Mouse (Mus musculus) MEL (cell line): ENCODE results near the gene Gpr108. TPM values are rescaled to one million over a fixed set of nuclear protein-coding genes. Genes with fewer than 3 reads are reported as not detected.

Experiments used
- DNase-seq: peaks from one replicate; pipeline ENCODE4 v3.0.0; 2011; ENCODE audit warnings: low read depth, low spot score
- H3K27ac ChIP-seq: 2 replicates; pipeline ENCODE4 v1.5.1; 2012; ENCODE audit warnings: low read depth, mild to moderate bottlenecking, control low read depth, low read length, moderate library complexity; ENCODE audit not compliant: control insufficient read depth
- H3K27me3 ChIP-seq, 2 experiments: fragments of 150-350 bp in 1 of 2; sonication (generic) in 1 of 2; 2 replicates each; pipeline ENCODE4 v1.6.1; 2012; ENCODE audit warnings: low read length in 2 of 2, mild to moderate bottlenecking in 2 of 2, improper control_type of control experiment in 1 of 2, moderate library complexity in 1 of 2; ENCODE audit not compliant: insufficient read depth in 2 of 2, control insufficient read depth in 1 of 2
- H3K36me3 ChIP-seq, 2 experiments: 2 replicates each; pipeline ENCODE4 v1.6.1; 2012 to 2014; ENCODE audit warnings: low read length in 2 of 2, improper control_type of control experiment in 1 of 2, inconsistent platforms in 1 of 2, mild to moderate bottlenecking in 1 of 2; ENCODE audit not compliant: insufficient read depth in 2 of 2, control insufficient read depth in 1 of 2
- H3K4me1 ChIP-seq, 2 experiments: fragments of 150-350 bp in 1 of 2; sonication (generic) in 1 of 2; 2 replicates each; pipeline ENCODE4 v1.6.1; 2012; ENCODE audit warnings: low read length in 2 of 2, improper control_type of control experiment in 1 of 2, mild to moderate bottlenecking in 1 of 2; ENCODE audit not compliant: insufficient read depth in 2 of 2, control insufficient read depth in 1 of 2
- H3K4me3 ChIP-seq, 2 experiments: fragments of 150-350 bp in 1 of 2; sonication (generic) in 1 of 2; 2 replicates each; pipeline ENCODE4 v1.5.1; 2012; ENCODE audit warnings: low read depth in 2 of 2, low read length in 2 of 2, mild to moderate bottlenecking in 2 of 2, moderate library complexity in 2 of 2, control low read depth in 1 of 2, improper control_type of control experiment in 1 of 2; ENCODE audit not compliant: control insufficient read depth in 1 of 2, insufficient read depth in 1 of 2
- H3K79me2 ChIP-seq: 2 replicates; pipeline ENCODE4 v1.6.1; 2012; ENCODE audit warnings: mild to moderate bottlenecking, low read length, moderate library complexity; ENCODE audit not compliant: control insufficient read depth, poor library complexity, insufficient read depth
- H3K9ac ChIP-seq: 2 replicates; pipeline ENCODE4 v1.6.1; 2012; ENCODE audit warnings: low read depth, mild to moderate bottlenecking, control low read depth, low read length, moderate library complexity; ENCODE audit not compliant: control insufficient read depth, poor library complexity, severe bottlenecking
- H3K9me3 ChIP-seq: fragments of 150-350 bp; sonication (generic); replicated peaks from 2 replicates; pipeline ENCODE4 v1.6.1; 2012; ENCODE audit warnings: mild to moderate bottlenecking, low read length, improper control_type of control experiment, moderate library complexity; ENCODE audit not compliant: insufficient read depth
- CHD2 ChIP-seq: IDR thresholded peaks from 2 replicates; pipeline ENCODE4 v1.6.1; 2011; ENCODE audit warnings: low read length, improper control_type of control experiment
- ELF1 ChIP-seq: IDR thresholded peaks from 2 replicates; pipeline ENCODE4 v1.6.1; 2014; ENCODE audit warnings: low read depth, mild to moderate bottlenecking, inconsistent platforms, low read length, improper control_type of control experiment, moderate library complexity
- EP300 ChIP-seq, 2 experiments: IDR thresholded peaks; 2 replicates each; pipeline ENCODE4 v1.6.1; 2011; ENCODE audit warnings: improper control_type of control experiment in 2 of 2, low read length in 2 of 2, low read depth in 1 of 2, mild to moderate bottlenecking in 1 of 2
- ETS1 ChIP-seq: IDR thresholded peaks from 2 replicates; pipeline ENCODE4 v1.6.1; 2012; ENCODE audit warnings: low read depth, mild to moderate bottlenecking, inconsistent platforms, low read length, improper control_type of control experiment, moderate library complexity
- GABPA ChIP-seq: IDR thresholded peaks from 2 replicates; pipeline ENCODE4 v1.6.1; 2012; ENCODE audit warnings: low read depth, mild to moderate bottlenecking, inconsistent platforms, low read length, improper control_type of control experiment, moderate library complexity
- JUND ChIP-seq: IDR thresholded peaks from 2 replicates; pipeline ENCODE4 v1.6.1; 2011; ENCODE audit warnings: low read depth, mild to moderate bottlenecking, improper control_type of control experiment, low read length
- MAFK ChIP-seq: IDR thresholded peaks from 2 replicates; pipeline ENCODE4 v1.6.1; 2011; ENCODE audit warnings: low read depth, mild to moderate bottlenecking, low read length, improper control_type of control experiment, borderline replicate concordance
- MAX ChIP-seq: IDR thresholded peaks from 2 replicates; pipeline ENCODE4 v1.6.1; 2011; ENCODE audit warnings: low read length, improper control_type of control experiment
- MAZ ChIP-seq: IDR thresholded peaks from 2 replicates; pipeline ENCODE4 v1.6.1; 2012; ENCODE audit warnings: low read depth, mild to moderate bottlenecking, inconsistent platforms, low read length, improper control_type of control experiment
- MEF2A ChIP-seq: IDR thresholded peaks from 2 replicates; pipeline ENCODE4 v1.6.1; 2014; ENCODE audit warnings: low read depth, mild to moderate bottlenecking, inconsistent platforms, low read length, improper control_type of control experiment; ENCODE audit not compliant: poor library complexity, insufficient replicate concordance, severe bottlenecking; ENCODE audit errors: extremely low read depth
- MXI1 ChIP-seq: IDR thresholded peaks from 2 replicates; pipeline ENCODE4 v1.6.1; 2011; ENCODE audit warnings: mild to moderate bottlenecking, low read depth, low read length, improper control_type of control experiment
- MYC ChIP-seq: IDR thresholded peaks from 2 replicates; pipeline ENCODE4 v1.6.1; 2011; ENCODE audit warnings: low read depth, mild to moderate bottlenecking, low read length, improper control_type of control experiment, moderate library complexity
- NELFE ChIP-seq: IDR thresholded peaks from 2 replicates; pipeline ENCODE4 v1.6.1; 2011; ENCODE audit warnings: low read depth, low read length, improper control_type of control experiment
- NRF1 ChIP-seq: IDR thresholded peaks from 2 replicates; pipeline ENCODE4 v1.6.1; 2014; ENCODE audit warnings: low read depth, mild to moderate bottlenecking, inconsistent platforms, low read length, improper control_type of control experiment, moderate library complexity; ENCODE audit not compliant: poor library complexity, insufficient read depth, severe bottlenecking
- RCOR1 ChIP-seq: IDR thresholded peaks from 2 replicates; pipeline ENCODE4 v1.6.1; 2012; ENCODE audit warnings: low read depth, mild to moderate bottlenecking, inconsistent platforms, low read length, improper control_type of control experiment
- SIN3A ChIP-seq: IDR thresholded peaks from 2 replicates; pipeline ENCODE4 v1.6.1; 2012; ENCODE audit warnings: low read length, improper control_type of control experiment, inconsistent platforms
- TAL1 ChIP-seq: IDR thresholded peaks from 2 replicates; pipeline ENCODE4 v1.6.1; 2012; ENCODE audit warnings: mild to moderate bottlenecking, inconsistent platforms, low read length, moderate library complexity, mixed read lengths
- TBP ChIP-seq: IDR thresholded peaks from 2 replicates; pipeline ENCODE4 v1.8.0; 2011; ENCODE audit warnings: low read depth, low read length, improper control_type of control experiment
- UBTF ChIP-seq: IDR thresholded peaks from 2 replicates; pipeline ENCODE4 v1.6.1; 2012; ENCODE audit warnings: low read depth, mild to moderate bottlenecking, inconsistent platforms, low read length, improper control_type of control experiment, moderate library complexity, borderline replicate concordance; ENCODE audit not compliant: insufficient read depth
- USF2 ChIP-seq, 2 experiments: IDR thresholded peaks; 2 replicates each; pipeline ENCODE4 v1.6.1; 2011 to 2012; ENCODE audit warnings: improper control_type of control experiment in 2 of 2, low read length in 2 of 2, borderline replicate concordance in 1 of 2, inconsistent platforms in 1 of 2, low read depth in 1 of 2, mild to moderate bottlenecking in 1 of 2; ENCODE audit not compliant: insufficient read depth in 1 of 2
- ZC3H11A ChIP-seq: IDR thresholded peaks from 2 replicates; pipeline ENCODE4 v1.6.1; 2012; ENCODE audit warnings: low read depth, mild to moderate bottlenecking, inconsistent platforms, low read length, improper control_type of control experiment
- ZKSCAN1 ChIP-seq: IDR thresholded peaks from 2 replicates; pipeline ENCODE4 v1.6.1; 2012; ENCODE audit warnings: low read depth, mild to moderate bottlenecking, inconsistent platforms, low read length, improper control_type of control experiment, moderate library complexity
- ZNF384 ChIP-seq: IDR thresholded peaks from 2 replicates; pipeline ENCODE4 v1.6.1; 2012; ENCODE audit warnings: low read depth, mild to moderate bottlenecking, inconsistent platforms, low read length, improper control_type of control experiment
- polyA plus RNA-seq, 2 experiments: library from polyadenylated mRNA; stranded (reverse) in 1 of 2; unstranded in 1 of 2; fragments of >175 nt in 1 of 2; fragments of >200 nt in 1 of 2; gene quantifications; 2 replicates each; pipeline versions ENCODE4 v1.2.1 to v1.2.4; 2012; ENCODE audit warnings: low replicate concordance in 2 of 2, low read depth in 1 of 2; ENCODE audit not compliant: insufficient read length in 2 of 2, insufficient read depth in 1 of 2, missing spikeins in 1 of 2
- total RNA-seq: library from RNA; depleted of rRNA; stranded (reverse); fragments of 300-350 nt; gene quantifications from 2 replicates; pipeline ENCODE4 v1.2.3, GENCODE M21; 2012

Gpr108 gene
- total and polyA plus RNA-seq, 3 experiments = 21.8 to 35.9 TPM; not detected in 1

DNA sequence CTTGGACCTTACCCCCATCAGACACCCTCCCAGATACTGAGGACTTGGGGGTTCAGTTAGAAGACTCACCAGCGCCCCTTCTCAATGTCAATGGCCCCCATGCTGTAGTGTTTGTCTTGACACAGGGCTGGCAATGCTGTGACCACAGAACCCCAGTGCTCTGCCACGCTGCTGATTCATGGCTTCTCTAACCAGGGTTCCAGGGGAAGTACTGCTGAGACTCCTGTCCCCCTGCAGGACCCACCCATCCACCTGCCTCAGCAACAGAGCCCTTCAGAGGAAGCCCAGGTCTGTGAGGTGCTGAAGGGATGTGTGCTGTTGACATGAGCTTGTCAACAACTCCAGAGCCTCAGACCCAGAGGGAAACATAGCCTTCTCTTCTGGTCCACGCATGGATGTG, 53.5 kb downstream of the Gpr108 start:
- no peak for TF ChIP-seq MXI1
- TF ChIP-seq, all 39 proteins: peak for 0
- Histone ChIP-seq H3K79me2 (no peaks in the 10 kb centered on the region), H3K27me3 (no peaks in the 10 kb centered on the region), H3K4me1 (peaks cover 0 to 13% of the 10 kb centered on the region in 2 experiments; a peak in 2 of 4 replicates), H3K36me3 (peaks cover 0 to 9% of the 10 kb centered on the region in 2 experiments; a peak in 2 of 4 replicates), H3K27ac (no peak overlapping the region), H3K4me3 (no peak overlapping the region), H3K9ac (no peak overlapping the region), H3K9me3 (no peaks in the 10 kb centered on the region)
- DNase-seq = no peak

DNA sequence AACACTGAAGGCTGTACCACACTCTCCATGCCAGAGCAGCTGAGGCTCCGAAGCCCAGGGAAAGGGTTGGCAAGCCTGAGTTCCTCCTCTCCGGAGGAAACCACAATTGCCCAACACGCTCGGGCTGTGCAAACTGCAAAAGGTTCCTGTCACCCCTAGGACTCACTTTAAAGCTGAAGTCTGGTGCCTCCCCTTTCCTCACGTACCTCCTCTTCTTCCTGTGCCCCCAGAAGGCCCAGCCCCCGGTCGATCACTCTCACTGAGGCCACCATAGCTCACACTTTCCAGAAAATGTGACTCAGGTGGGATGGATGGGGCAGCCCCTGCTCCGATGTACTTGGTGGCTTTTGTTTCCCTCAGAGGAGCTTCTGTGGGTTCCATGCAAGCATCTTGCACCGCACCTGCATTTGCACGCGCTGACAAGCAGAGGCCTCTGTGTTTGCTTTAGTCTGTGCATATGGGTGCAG, 54.2 kb downstream of the Gpr108 start, which contains the start of gene Tnfsf14:
Gene Tnfsf14 (minus strand): TSS at position 137 of the 467 bp plus-strand sequence.
- no peak for DNase-seq

DNA sequence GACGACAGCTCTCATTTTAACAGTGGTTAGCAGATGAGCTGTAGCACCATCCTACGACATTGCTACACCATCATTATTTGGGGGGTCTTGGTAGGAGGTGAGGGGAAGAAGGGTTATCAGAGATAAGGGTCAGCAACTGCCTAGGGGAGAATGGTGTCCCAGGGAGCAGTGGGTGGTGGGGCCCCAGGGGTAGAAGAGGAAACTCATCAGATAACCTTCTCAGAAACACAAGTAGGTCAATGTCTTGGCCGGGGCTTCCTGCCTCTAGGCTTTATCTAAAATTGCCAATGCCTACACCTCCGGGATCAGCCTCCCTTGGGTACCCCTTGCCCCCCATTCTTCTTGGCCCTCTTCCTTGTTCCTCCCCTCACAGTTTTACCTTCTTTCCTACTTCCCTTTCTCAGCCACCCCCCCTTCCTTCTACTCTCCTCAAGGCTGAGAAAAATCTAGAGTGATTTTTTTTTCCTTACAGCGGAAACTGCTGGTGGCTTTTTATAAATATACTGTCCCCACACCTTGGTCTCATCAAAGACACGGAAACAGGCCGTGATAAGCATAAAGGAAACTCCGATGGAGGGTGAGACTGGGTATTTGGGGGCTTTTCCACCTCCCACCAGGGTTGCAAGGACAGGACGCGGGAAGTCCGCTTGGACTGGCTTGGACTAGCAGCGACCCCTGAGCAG, 59.6 kb downstream of the Gpr108 start:
- H3K4me1 ChIP-seq = peaks cover 3 to 25% of the 10 kb centered on the region in 2 experiments
- no peaks in the 10 kb centered on the region for H3K27me3 ChIP-seq
- no peaks in the 10 kb centered on the region for H3K79me2 ChIP-seq
- peak; percentile 64 for DNase-seq
- H3K27ac ChIP-seq = peak overlapping the region; percentile 41
- peaks cover 0 to 17% of the 10 kb centered on the region in 2 experiments; a peak in 2 of 4 replicates for H3K36me3 ChIP-seq
- no peak overlapping the region for H3K4me3 ChIP-seq
- peak overlapping the region; percentile 21 for H3K9ac ChIP-seq
- H3K9me3 ChIP-seq = no peaks in the 10 kb centered on the region
- no peak for TF ChIP-seq JUND
- 0 out of 2 replicates have a peak, but pooled peaks have one; percentile 30 for TF ChIP-seq MYC
- peak; percentile 71 for TF ChIP-seq ZNF384
- 0 out of 2 replicates have a peak, but pooled peaks have one; percentile 15 for TF ChIP-seq MAZ
- TF ChIP-seq MEF2A = no peak
- TF ChIP-seq ETS1 = 0 out of 2 replicates have a peak, but pooled peaks have one; percentile 46
- TF ChIP-seq MAX = no peak
- no peak for TF ChIP-seq CHD2
- TF ChIP-seq UBTF = no peak
- no peak for TF ChIP-seq GABPA
- no peak for TF ChIP-seq NRF1
- peak; percentile 77 to 80 for TF ChIP-seq EP300 (IDR thresholded peaks at IDR 0.05; ENCODE audit: low read depth in 1 of 2, low read length in 2 of 2)
- TF ChIP-seq USF2 (IDR thresholded peaks at IDR 0.05; ENCODE audit: borderline replicate concordance in 1 of 2, insufficient read depth in 1 of 2, low read depth in 1 of 2, low read length in 2 of 2) = no peak
- TF ChIP-seq NELFE = no peak
- 0 out of 2 replicates have a peak, but pooled peaks have one; percentile 6 for TF ChIP-seq TBP
- TF ChIP-seq ELF1 = no peak
- TF ChIP-seq ZC3H11A = no peak
- no peak for TF ChIP-seq MAFK

More for the DNA sequence above, 54.2 kb downstream of the Gpr108 start, which contains the start of gene Tnfsf14:
- no peak for TF ChIP-seq ZKSCAN1
- TF ChIP-seq NRF1 = no peak
- no peak for TF ChIP-seq TAL1
- no peak for TF ChIP-seq TBP
- no peak for TF ChIP-seq ETS1
- TF ChIP-seq RCOR1 = no peak
- TF ChIP-seq ZC3H11A = no peak
- TF ChIP-seq SIN3A = no peak
- no peak for TF ChIP-seq MAFK
- no peak for TF ChIP-seq MAX
- Histone ChIP-seq H3K4me1 (peaks cover 2 to 17% of the 10 kb centered on the region in 2 experiments), H3K9ac (no peak within 1 kb of the TSS), H3K36me3 (peaks cover 0 to 15% of the 10 kb centered on the region in 2 experiments; a peak in 2 of 4 replicates), H3K27ac (no peak within 1 kb of the TSS), H3K9me3 (no peaks in the 10 kb centered on the region), H3K79me2 (no peaks in the 10 kb centered on the region), H3K4me3 (no peak within 1 kb of the TSS), H3K27me3 (no peaks in the 10 kb centered on the region)
